Mouse (Mus musculus) ES-Bruce4 (cell line): Measurements from ENCODE around the gene Rora. TPM values are rescaled to one million over a fixed set of nuclear protein-coding genes. Genes with fewer than 3 reads are reported as not detected.

Experiments used
- H3K27ac ChIP-seq: 2 replicates; pipeline ENCODE4 v1.5.1; 2012; ENCODE audit warnings: low read length, inconsistent platforms; ENCODE audit not compliant: insufficient read depth
- H3K27me3 ChIP-seq: 2 replicates; pipeline ENCODE4 v1.6.1; 2012; ENCODE audit warnings: mild to moderate bottlenecking, low read length, inconsistent platforms; ENCODE audit not compliant: control insufficient read depth, poor library complexity, insufficient read depth, severe bottlenecking
- H3K36me3 ChIP-seq: 2 replicates; pipeline ENCODE4 v1.6.1; 2012; ENCODE audit warnings: inconsistent platforms, mild to moderate bottlenecking, low read length, moderate library complexity; ENCODE audit not compliant: control insufficient read depth, poor library complexity, insufficient read depth, severe bottlenecking
- H3K4me1 ChIP-seq: one replicate; pipeline ENCODE4 v1.8.1; 2011; ENCODE audit warnings: low read length; ENCODE audit not compliant: control insufficient read depth, insufficient read depth
- H3K4me3 ChIP-seq: 2 replicates; pipeline ENCODE4 v1.5.1; 2011; ENCODE audit warnings: low read depth, mild to moderate bottlenecking, low read length
- H3K9ac ChIP-seq: 2 replicates; pipeline ENCODE4 v1.6.1; 2012; ENCODE audit warnings: low read depth, mild to moderate bottlenecking, inconsistent platforms; ENCODE audit not compliant: poor library complexity, severe bottlenecking
- H3K9me3 ChIP-seq: replicated peaks from 2 replicates; pipeline ENCODE4 v1.6.1; 2012; ENCODE audit warnings: mild to moderate bottlenecking, low read length, inconsistent platforms; ENCODE audit not compliant: control insufficient read depth, poor library complexity, insufficient read depth, severe bottlenecking
- CTCF ChIP-seq: IDR thresholded peaks from one replicate; pipeline ENCODE4 v1.8.1; 2011; ENCODE audit warnings: low read depth, low read length
- EP300 ChIP-seq: IDR thresholded peaks from 2 replicates; pipeline ENCODE4 v1.6.1; 2011; ENCODE audit warnings: low read depth, low read length; ENCODE audit not compliant: insufficient read depth
- POLR2A ChIP-seq: IDR thresholded peaks from one replicate; pipeline ENCODE4 v1.8.1; 2011; ENCODE audit warnings: low read length; ENCODE audit not compliant: insufficient read depth
- polyA plus RNA-seq: library from polyadenylated mRNA; stranded (reverse); fragments of >200 nt; gene quantifications from 2 replicates; pipeline ENCODE4 v1.2.4, GENCODE M21; 2011; ENCODE audit warnings: low read depth; ENCODE audit not compliant: missing spikeins, insufficient read depth, insufficient read length

Gene Rora
- polyA plus RNA-seq, 1 experiment = 3.6 TPM

- TF ChIP-seq POLR2A (no peak), EP300 (no peak), CTCF (no peak)
- Histone ChIP-seq H3K27me3 (no peaks in the 10 kb centered on the region), H3K27ac (no peak overlapping the region), H3K9ac (no peak overlapping the region), H3K4me3 (no peak overlapping the region), H3K9me3 (no peaks in the 10 kb centered on the region), H3K36me3 (no peaks in the 10 kb centered on the region), H3K4me1 (no peaks in the 10 kb centered on the region)
These were observed 674.0 kb downstream of the Rora start for GRCm38 (mm10) chr9:69327591-69327990.

DNA sequence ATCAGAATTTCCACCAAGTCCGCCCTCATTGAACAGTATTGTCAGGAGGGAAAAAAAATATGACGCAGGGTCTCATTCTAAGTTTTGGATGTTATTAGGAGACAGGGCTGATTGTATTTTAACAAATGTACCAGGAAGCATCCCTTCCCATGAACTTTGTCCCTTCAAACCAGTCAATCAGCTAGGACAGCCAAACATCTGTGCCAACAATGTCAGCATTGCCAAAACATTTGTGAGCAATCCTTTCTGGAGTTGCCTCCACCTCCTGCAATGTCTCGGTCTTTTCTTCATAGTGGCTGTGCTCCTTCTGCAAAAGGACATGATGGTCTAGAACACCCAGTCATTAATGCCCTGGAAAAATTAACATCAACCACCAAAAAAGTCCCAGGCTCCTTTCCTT lies 678.2 kb downstream of the Rora start:
- Histone ChIP-seq H3K9me3 (no peaks in the 10 kb centered on the region), H3K4me1 (no peaks in the 10 kb centered on the region), H3K4me3 (no peak overlapping the region), H3K27ac (no peak overlapping the region), H3K36me3 (no peaks in the 10 kb centered on the region), H3K9ac (no peak overlapping the region), H3K27me3 (no peaks in the 10 kb centered on the region)
- TF ChIP-seq CTCF (no peak), POLR2A (no peak), EP300 (no peak)

DNA sequence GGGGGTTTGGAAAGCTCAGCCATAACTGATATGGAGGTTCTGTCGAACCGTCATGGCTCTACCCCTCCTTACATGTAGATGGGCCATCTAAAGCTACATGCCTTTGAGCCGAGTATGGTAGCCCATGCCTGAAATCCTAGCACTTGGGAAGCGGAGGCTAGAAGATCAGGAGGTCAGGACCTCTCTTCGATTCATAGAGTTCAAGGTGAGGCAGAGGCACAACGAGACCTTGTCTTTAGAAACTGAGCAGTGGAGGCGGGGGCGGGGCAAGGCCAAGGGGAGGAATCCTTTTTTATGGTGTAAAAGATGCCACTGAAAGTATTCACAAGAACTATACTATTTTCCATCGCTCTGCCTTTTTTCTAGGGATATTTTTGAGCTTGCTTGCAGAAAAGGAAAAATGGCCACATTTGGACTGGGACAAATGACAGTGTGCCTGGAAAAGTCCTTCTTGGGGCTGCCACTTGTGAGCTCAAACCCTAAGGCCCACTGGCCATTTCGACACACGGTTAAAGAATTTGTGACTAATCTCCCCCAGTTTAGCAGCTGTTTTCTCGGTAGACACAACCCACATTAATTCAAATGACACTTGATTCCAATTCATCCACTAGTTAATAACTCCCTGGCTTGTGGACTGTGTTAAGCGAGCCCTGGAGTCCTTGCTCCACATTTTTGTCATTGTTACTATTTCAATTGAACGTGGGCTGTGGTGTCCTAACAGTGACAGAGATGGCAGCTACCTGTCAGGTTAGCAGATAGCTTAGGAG lies 679.4 kb downstream of the Rora start:
- Histone ChIP-seq H3K27ac (no peak overlapping the region), H3K27me3 (no peaks in the 10 kb centered on the region), H3K9ac (no peak overlapping the region), H3K9me3 (no peaks in the 10 kb centered on the region), H3K36me3 (no peaks in the 10 kb centered on the region), H3K4me1 (no peaks in the 10 kb centered on the region), H3K4me3 (no peak overlapping the region)
- TF ChIP-seq EP300 (no peak), POLR2A (no peak), CTCF (no peak)

GRCm38 (mm10) chr9:69333654-69334053 lies 680.1 kb downstream of the Rora start:
- no peak overlapping the region for H3K27ac ChIP-seq
- H3K27me3 ChIP-seq = no peaks in the 10 kb centered on the region
- no peaks in the 10 kb centered on the region for H3K36me3 ChIP-seq
- no peak overlapping the region for H3K9ac ChIP-seq
- no peak overlapping the region for H3K4me3 ChIP-seq
- TF ChIP-seq CTCF (no peak), EP300 (no peak), POLR2A (no peak)
- H3K4me1 ChIP-seq = no peaks in the 10 kb centered on the region
- no peaks in the 10 kb centered on the region for H3K9me3 ChIP-seq

- no peak overlapping the region for H3K27ac ChIP-seq
- no peak overlapping the region for H3K9ac ChIP-seq
- no peaks in the 10 kb centered on the region for H3K4me1 ChIP-seq
- H3K9me3 ChIP-seq = no peaks in the 10 kb centered on the region
- TF ChIP-seq POLR2A = no peak
- no peak for TF ChIP-seq CTCF
- no peak for TF ChIP-seq EP300
- no peaks in the 10 kb centered on the region for H3K27me3 ChIP-seq
- H3K4me3 ChIP-seq = no peak overlapping the region
- no peaks in the 10 kb centered on the region for H3K36me3 ChIP-seq
These were observed 680.5 kb downstream of the Rora start for GRCm38 (mm10) chr9:69334106-69334505.

GRCm38 (mm10) chr9:69336063-69336462 lies 682.5 kb downstream of the Rora start:
- Histone ChIP-seq H3K36me3 (no peaks in the 10 kb centered on the region), H3K27me3 (no peaks in the 10 kb centered on the region), H3K9ac (no peak overlapping the region), H3K4me1 (no peaks in the 10 kb centered on the region), H3K27ac (no peak overlapping the region), H3K9me3 (no peaks in the 10 kb centered on the region), H3K4me3 (no peak overlapping the region)
- TF ChIP-seq CTCF (no peak), EP300 (no peak), POLR2A (no peak)
